In genomic region chr3:89802876-89803275, GRCm38 (mm10) we compare ENCODE assay signal across 22 mouse cellular contexts. TPM values are rescaled to one million over a fixed set of nuclear protein-coding genes. Genes with fewer than 3 reads are reported as not detected.
"Had no signal": no experiment of that assay in that cellular context is flagged by ENCODE, and none has a peak within 500 bp of the region (broad histone marks: within the 10 kb centered on the region; RNA-seq: fewer than 3 reads in every experiment).

No protein-coding gene starts in this region.

- H3K9ac ChIP-seq: lung, embryonic 15.5 days; midbrain, embryonic 12.5 days; neural tube, embryonic 13.5 days; neural tube, embryonic 15.5 days had no signal

- H3K9me3 ChIP-seq: lung, embryonic 15.5 days; midbrain, embryonic 10.5 days; midbrain, embryonic 12.5 days; neural tube, embryonic 13.5 days; neural tube, embryonic 15.5 days had no signal

- H3K27ac ChIP-seq: lung, embryonic 15.5 days; macrophage; midbrain, embryonic 10.5 days; midbrain, embryonic 12.5 days; neural tube, embryonic 13.5 days; neural tube, embryonic 15.5 days had no signal

- H3K4me1 ChIP-seq: lung, embryonic 15.5 days had no signal

- DNase-seq: lung, adult 2 months; lung, postnatal 14 days; lung, postnatal 36 days; midbrain, embryonic 14.5 days; retina, postnatal 1 day; right cerebral cortex, adult 18-20 months; right cerebral cortex, postnatal 25 days; right cerebral cortex, postnatal 4 days; spleen, adult 18-20 months; thymus, adult 18-20 months; thymus, postnatal 14 days; thymus, postnatal 36 days had no signal

- H3K4me3 ChIP-seq: lung, embryonic 15.5 days; midbrain, embryonic 10.5 days; midbrain, embryonic 12.5 days; myocyte; neural tube, embryonic 13.5 days; neural tube, embryonic 15.5 days had no signal

- H3K36me3 ChIP-seq: lung, embryonic 15.5 days; midbrain, embryonic 10.5 days; midbrain, embryonic 12.5 days; neural tube, embryonic 13.5 days; neural tube, embryonic 15.5 days had no signal

- ATAC-seq: lung, postnatal 0 days; midbrain, embryonic 16.5 days had no signal

RNA-seq across cellular contexts. Expression of gene She, which starts 28.3 kb away (rescaled TPM):
- total RNA-seq: megakaryocyte-erythroid progenitor cell, adult 5-6 weeks had no signal
